Mouse (Mus musculus): ENCODE results near the gene Mfsd11. TPM values are rescaled to one million over a fixed set of nuclear protein-coding genes. Genes with fewer than 3 reads are reported as not detected.

Gene Mfsd11
- polyA plus RNA-seq, 1 experiment from 2014 or later, result 10.1 TPM

- H3K4me2 ChIP-seq (ENCODE audit: low read depth, low read length), result no peak overlapping the region
- H3K4me3 ChIP-seq (ENCODE audit: low read depth, low read length), result no peak overlapping the region
- no peaks in the 10 kb centered on the region for H3K36me3 ChIP-seq (ENCODE audit: control insufficient read depth, insufficient read depth)
- no peak overlapping the region for H3K9ac ChIP-seq (ENCODE audit: low read depth, low read length)
- ATAC-seq (ENCODE audit: low read depth), result no peak
- H3K4me1 ChIP-seq (ENCODE audit: control insufficient read depth, low read depth, low read length), result no peaks in the 10 kb centered on the region; the same call in 1 of the 2 replicates
- peaks cover 55% of the 10 kb centered on the region for H3K27me3 ChIP-seq (ENCODE audit: control insufficient read depth, insufficient read depth, low read depth, low read length)
- 39% methylated on average over 7 of the region's 7 CpGs for WGBS (ENCODE audit: insufficient replicate concordance)
- H3K9me3 ChIP-seq (replicated peaks; ENCODE audit: control insufficient read depth, low read length), result no peaks in the 10 kb centered on the region
- no peak overlapping the region for H3K27ac ChIP-seq (ENCODE audit: low read length)
These were observed 69.8 kb downstream of the Mfsd11 start for GRCm38 (mm10) chr11:116922058-116922457.

Other genes starting within 250 kb of the Mfsd11 start
- 6.7 and 7.7 TPM in 2 replicates for gene Rhbdf2, start 225.4 kb upstream of the Mfsd11 start, polyA plus RNA-seq (2015; fragmentation: Nextera tagmentation; extraction: Ambion mirVana)
- 0.12 TPM in 1 of 2 replicates, not detected in the other for gene Prcd, start 198.9 kb upstream of the Mfsd11 start, polyA plus RNA-seq (2015; fragmentation: Nextera tagmentation; extraction: Ambion mirVana)
- 1.1 and 1.2 TPM in 2 replicates for gene Cygb, start 198.1 kb upstream of the Mfsd11 start, polyA plus RNA-seq (2015; fragmentation: Nextera tagmentation; extraction: Ambion mirVana)
- not detected in 2 replicates for gene St6galnac1, start 76.9 kb upstream of the Mfsd11 start, polyA plus RNA-seq (2015; fragmentation: Nextera tagmentation; extraction: Ambion mirVana)
- 0.79 and 1.4 TPM in 2 replicates for gene Mxra7, start 24.4 kb upstream of the Mfsd11 start, polyA plus RNA-seq (2015; fragmentation: Nextera tagmentation; extraction: Ambion mirVana)
- gene Mettl23, start 9.2 kb upstream of the Mfsd11 start, polyA plus RNA-seq (2015; fragmentation: Nextera tagmentation; extraction: Ambion mirVana), result 31.6 and 33.0 TPM in 2 replicates
- gene Jmjd6, start 9.0 kb upstream of the Mfsd11 start, polyA plus RNA-seq (2015; fragmentation: Nextera tagmentation; extraction: Ambion mirVana), result 23.4 and 25.4 TPM in 2 replicates
- 345 and 360 TPM in 2 replicates for gene Srsf2, start 654 bp downstream of the Mfsd11 start, polyA plus RNA-seq (2015; fragmentation: Nextera tagmentation; extraction: Ambion mirVana)
- 0.05 TPM in 1 of 2 replicates, not detected in the other for gene Mgat5b, start 66.4 kb downstream of the Mfsd11 start, polyA plus RNA-seq (2015; fragmentation: Nextera tagmentation; extraction: Ambion mirVana)